Mouse (Mus musculus): ENCODE results near the gene Slc25a26. TPM values are rescaled to one million over a fixed set of nuclear protein-coding genes. Genes with fewer than 3 reads are reported as not detected.
"Not testable (repeated sequence)": the region's sequence is repeated elsewhere in the genome, so short reads cannot be mapped to it uniquely, and the experiment has no call there.

Slc25a26 gene
- total RNA-seq, 2 experiments from 2014 or later: 8.5 to 9.2 TPM

DNA sequence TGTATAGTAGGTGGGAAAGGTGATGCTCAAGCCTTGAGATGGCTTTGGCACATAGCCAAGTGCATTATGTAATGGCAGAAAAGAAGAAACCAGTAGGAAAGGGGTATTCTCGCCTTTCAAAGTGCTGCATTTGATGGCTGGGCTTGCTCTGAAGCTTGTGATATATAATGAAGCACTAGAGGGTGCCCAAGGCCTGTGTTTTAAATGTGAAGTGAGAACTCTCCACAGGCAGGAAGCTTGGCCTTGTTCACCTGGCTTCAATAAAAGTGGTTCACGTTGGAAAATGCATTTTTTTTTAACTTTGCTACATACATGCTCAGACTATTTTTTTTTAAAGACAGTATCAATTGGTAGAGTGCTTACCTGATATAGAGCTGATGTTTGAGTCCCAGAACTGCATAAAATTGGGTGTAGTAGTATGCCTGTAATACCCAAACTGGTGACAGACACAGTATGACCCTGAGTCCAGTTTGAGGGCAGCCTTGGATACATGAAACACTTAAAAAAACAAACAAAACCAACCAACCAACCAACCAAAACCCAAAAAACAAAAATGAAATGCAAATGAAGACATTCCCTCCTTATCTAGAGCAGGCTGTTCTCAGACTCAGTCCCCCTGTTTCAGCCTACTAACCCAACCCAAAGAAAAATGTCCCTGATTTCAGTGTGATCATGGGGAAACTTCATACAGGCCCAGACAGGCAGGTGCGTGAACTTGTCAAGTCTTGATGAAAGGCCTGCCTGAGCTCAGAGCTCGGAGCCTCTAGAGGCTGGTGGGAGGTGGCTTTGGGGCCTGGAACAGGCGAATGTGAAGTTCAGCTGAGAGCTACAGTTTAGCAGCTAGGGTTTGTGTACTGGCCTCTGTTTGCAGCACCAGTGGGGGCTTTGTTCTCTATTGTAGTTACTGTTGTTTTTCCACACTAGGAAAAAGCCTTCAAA lies 44.0 kb downstream of the Slc25a26 start:
- peak; percentile 31 for DNase-seq
- intact Hi-C loops (cut with DNase I; ENCODE audit: low total_unique reads): loop anchor here (5.0 kb wide), 2 partner anchors 58 to 443 kb away; no protein-coding TSS in a partner anchor

DNA sequence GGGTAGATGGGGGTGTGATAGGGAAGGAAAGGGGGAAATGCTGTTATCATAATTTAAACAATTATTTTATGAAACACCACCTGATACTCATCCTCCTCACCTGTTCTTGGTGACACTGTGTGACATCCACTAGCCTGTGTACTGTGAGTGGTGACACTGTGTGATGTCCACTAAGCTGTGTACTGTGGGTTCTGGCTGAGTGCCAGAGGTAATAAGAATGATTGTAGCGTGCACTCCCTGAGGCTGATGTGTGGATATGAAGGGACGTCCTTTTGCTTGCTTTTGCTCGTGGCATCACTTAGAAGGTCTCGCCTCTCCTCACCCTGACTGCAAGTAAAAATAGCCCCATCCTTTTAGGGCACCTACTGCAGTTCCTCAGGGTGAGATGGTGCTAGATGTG lies 47.1 kb downstream of the Slc25a26 start:
- intact Hi-C loops (cut with DNase I; ENCODE audit: low total_unique reads): loop anchor here (5.0 kb wide), 1 partner anchor 415 kb away; no protein-coding TSS in a partner anchor
- DNase-seq: no peak

DNA sequence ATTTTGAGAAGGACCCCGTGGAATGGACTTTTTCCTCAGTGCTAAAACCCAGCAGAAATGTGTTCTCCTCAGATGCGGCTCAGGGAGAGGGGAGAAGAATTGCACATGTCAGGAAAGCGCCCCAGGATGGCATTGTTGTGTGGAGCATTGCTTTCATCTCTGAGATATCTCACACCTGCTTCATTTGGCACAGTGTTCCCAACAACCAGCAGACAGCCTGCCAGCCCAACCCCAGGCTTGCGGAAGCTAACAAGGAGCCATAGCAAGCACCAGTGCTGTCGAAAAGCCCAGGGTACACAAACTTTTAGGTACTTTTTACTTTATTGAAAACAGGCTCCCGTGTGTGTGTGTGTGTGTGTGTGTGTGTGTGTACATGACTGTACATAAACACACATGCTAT lies 50.2 kb downstream of the Slc25a26 start:
- no peak for DNase-seq
- intact Hi-C loops (cut with DNase I; ENCODE audit: low total_unique reads): no loop called here

DNA sequence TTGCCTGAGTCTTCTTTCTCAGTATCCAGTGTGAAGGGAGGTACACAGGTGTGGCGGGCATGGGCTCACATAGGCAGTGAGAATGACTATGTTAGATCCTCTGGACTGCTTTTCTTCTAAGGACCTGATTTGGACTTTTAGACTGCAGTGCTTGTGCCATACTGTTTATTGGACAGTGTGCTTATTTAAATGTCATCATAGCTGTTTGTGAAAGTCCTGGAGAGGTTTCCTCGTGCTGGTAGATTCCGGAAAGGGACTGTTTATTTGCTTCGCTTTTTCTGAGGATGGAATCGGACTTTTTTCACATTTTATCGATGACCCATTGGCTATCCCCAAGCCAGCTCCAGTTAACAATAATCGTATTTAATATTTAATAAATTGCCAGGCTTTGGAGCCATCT lies 50.7 kb downstream of the Slc25a26 start:
- intact Hi-C loops (cut with DNase I; ENCODE audit: low total_unique reads): no loop called here
- DNase-seq: no peak

DNA sequence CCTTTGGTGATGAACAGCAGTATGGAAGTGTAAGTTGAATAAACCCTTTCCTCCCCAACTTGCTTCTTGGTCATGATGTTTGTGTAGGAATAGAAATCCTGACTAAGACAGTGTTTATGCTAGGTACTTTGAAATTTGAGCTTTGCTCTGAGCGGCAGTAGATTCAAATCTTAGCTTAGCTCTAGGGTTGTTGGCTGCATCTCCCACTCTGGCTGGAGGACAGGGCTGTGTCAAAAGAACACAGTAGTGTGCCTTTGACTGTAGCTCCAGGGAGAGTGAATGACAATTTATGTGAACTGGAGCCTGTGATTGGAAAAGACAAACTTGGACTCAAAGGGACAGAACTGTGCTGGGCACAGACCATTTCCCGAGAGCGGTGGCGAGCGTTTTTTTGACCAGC lies 53.0 kb downstream of the Slc25a26 start:
- no peak for DNase-seq
- intact Hi-C loops (cut with DNase I; ENCODE audit: low total_unique reads): no loop called here

DNA sequence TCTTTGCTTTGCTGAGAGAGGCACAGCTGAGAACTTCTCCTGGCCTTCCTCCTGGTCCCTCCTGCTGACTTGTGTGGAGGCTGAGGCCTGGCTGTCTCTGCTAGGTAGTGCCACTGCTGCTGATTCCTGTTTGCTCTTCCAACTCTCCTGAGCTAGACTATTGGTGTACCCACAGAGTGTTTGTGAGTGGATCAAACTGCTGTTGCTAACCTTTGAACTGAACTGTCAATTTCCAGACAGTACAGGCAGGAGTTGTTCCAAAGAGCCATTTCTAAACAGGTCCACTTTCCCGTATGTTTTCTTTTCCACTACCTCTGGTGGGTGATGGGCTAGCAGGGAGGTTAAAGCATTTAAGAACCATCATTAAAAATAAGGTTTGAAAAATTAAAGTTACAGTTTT lies 58.5 kb downstream of the Slc25a26 start:
- DNase-seq; intact Hi-C loops (cut with DNase I; ENCODE audit: low total_unique reads): not testable (repeated sequence)

DNA sequence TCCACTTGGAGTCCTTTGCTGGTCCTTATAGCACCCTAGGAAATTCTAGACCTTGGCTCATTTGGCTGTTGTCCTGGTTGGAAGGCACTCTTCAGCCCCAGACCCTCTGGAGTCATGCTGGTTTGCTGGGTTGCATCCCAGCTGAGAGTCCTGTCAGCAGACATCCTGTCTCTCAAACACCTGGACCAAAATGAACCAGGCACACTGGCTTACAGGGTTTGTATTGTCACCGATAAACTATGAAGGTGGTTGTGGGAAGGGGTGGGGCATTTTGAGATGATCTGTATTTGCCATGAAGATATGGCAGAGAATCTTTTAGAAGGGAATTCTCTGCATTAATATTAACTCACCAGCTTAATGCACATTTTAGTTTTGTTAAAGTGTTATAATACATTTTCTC lies 60.8 kb downstream of the Slc25a26 start:
- DNase-seq: no peak
- intact Hi-C loops (cut with DNase I; ENCODE audit: low total_unique reads): no loop called here

DNA sequence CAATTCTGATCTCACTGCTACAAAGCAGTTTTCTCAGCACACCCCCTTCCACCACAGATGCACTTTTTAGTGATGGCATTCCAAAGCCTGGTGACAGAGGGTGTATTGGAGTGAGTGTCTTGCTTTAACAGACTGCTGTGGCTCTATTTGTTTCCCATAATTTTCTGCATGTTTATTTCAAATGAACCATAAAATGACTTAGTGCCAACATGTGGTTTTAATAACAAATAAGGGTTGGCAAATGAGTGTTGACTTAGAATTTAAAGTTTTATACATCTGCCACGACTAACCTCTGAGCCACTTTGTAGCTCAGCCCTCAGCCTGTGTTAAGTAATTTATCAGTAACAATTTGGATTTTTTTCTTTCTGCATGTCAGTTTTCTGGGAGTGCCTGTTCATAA lies 61.2 kb downstream of the Slc25a26 start:
- intact Hi-C loops (cut with DNase I; ENCODE audit: low total_unique reads): no loop called here
- no peak for DNase-seq

DNA sequence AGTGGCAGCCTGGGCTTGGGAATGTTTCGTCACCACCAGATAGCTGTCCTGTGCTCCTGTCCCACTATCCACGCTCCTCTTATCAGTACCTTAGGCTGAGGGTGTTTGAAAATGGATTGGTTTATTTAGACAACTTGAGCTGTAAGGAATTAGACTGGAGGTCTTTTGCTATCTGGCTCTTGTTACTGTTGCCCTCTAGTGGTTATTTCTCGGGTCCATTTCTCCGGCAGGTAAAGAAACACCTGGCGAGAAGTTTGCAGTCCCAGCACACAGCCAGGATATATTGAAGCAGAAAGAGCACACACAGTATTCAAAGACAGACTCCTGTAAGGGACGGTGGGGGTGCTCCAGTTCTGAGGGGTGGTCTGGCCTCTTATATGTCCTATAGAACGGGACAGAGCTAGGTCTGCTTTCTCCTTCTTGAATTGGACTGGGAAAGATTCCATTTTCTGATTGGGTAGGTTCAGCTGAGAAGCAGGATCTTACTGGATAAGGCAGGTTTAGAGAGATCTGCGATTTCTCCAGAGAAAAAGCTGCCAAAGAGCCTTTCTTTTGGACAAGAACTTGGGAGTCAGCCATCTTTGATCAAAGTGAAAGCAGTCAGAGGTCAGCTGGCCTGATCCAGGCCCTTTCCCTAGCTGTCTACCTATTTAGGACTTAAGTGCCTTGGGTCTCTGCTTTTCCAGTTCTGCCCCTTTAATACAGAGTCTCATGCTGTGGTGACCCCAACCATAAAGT lies 63.2 kb downstream of the Slc25a26 start:
- intact Hi-C loops (cut with DNase I; ENCODE audit: low total_unique reads): no loop called here
- no peak for DNase-seq

DNA sequence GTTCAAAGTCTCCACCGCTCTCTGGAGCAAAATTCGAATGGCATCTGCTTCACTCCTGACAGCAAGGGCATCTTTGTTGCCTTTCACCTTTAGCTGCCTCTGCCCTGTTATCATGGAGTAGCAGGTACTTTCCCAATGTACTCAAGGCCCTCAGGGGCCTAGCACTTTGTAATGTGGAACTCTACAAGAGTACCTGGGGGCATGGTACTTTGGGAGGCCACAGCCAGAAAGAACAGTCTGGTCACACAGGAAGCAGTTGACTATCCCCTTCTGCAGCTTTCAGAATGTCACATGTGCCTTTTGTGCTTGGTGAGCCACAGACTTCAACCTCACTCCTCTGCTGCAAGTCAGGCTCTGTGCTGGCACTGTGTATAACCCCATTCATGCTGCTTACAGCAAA lies 65.6 kb downstream of the Slc25a26 start:
- intact Hi-C loops (cut with DNase I; ENCODE audit: low total_unique reads): no loop called here
- no peak for DNase-seq

DNA sequence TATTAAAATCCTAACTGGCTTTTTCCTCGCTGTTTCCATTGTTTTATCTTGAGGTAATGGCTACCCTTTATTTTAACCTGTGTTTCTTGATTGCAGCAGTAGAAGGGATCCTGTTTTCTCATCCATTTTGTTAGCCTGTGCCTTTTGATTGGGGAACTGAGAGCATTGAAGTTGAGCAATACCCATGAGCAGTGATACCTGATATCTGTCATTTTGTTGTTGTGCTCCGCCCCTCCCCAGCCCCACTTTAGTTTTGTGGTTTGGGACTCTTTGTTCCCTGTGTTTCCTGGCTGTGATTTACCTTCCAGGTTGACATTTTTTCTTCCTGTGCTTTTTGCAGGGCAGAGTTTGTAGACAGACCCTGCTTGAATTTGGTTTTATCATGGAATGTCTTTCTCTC lies 67.9 kb downstream of the Slc25a26 start:
- DNase-seq: no peak
- intact Hi-C loops (cut with DNase I; ENCODE audit: low total_unique reads): no loop called here

DNA sequence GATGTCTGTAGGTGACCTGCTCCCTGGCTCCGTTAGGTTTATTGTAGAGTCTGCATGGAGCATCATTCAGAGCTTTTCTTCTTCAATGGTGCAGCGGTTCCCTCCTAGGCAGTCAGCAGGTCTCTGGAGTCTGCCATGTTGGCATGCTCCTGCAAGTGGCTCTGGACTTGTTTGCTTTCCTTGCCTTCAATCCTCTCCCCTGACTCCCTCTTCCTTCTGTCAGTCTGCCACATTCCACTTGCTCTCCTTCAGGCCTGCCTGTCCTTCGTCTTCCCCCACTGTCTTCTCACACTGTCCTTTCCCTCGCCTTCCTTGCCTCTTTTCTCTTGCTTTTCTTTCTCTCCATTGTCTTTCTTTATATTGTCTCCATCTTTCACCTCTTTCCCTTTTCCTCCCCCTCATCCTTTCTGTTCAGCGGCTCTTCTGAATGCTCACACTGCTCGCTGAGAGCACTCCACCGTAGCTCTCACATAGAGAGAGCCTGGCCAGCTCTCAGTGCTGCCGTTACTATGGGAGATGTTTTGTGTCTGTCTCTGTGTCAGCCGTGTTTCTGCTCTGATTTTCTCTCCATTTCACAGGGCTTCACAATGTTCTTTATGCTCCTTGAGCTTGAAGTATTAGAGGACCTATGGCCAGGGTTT lies 75.5 kb downstream of the Slc25a26 start:
- DNase-seq: no peak
- intact Hi-C loops (cut with DNase I; ENCODE audit: low total_unique reads): no loop called here

DNA sequence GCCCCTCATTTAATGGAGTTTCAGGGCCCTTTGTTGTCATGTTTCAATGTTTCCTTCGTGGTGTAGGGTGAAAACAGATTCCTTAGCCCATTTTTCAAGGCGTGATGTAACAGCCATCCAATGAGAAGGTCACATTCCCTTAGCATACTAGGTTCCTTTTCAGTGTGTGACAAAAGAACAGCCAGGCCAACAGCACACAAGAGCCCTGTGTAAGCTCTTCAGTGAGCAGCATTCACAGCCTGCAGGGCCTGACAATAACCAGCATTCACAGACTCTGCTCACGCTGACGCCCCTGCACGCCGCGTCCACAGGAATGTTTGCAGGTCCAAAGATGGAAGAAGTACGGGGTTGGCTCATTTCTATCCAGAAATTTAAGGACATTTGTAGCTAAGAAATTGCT lies 77.9 kb downstream of the Slc25a26 start:
- intact Hi-C loops (cut with DNase I; ENCODE audit: low total_unique reads): no loop called here
- no peak for DNase-seq

DNA sequence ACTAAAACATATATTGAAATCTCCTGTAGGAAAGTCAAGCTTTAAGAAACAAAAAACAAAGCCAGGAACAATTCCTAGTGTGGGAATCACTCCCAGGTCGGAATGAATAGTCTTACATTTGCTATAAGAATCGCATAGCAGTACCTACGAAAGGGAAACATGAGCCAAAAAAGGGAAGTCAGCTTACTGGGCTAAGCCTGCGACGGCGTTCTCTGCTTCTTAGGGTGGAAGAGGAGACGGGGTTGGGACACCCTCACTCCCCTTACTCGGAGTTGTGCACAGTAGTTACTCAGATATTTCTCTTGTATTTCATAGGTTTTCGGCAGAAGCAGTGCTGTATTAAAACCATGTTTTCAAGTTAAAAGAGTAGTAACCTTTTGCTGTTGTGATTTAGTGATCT lies 81.9 kb downstream of the Slc25a26 start:
- DNase-seq: no peak
- intact Hi-C loops (cut with DNase I; ENCODE audit: low total_unique reads): no loop called here

DNA sequence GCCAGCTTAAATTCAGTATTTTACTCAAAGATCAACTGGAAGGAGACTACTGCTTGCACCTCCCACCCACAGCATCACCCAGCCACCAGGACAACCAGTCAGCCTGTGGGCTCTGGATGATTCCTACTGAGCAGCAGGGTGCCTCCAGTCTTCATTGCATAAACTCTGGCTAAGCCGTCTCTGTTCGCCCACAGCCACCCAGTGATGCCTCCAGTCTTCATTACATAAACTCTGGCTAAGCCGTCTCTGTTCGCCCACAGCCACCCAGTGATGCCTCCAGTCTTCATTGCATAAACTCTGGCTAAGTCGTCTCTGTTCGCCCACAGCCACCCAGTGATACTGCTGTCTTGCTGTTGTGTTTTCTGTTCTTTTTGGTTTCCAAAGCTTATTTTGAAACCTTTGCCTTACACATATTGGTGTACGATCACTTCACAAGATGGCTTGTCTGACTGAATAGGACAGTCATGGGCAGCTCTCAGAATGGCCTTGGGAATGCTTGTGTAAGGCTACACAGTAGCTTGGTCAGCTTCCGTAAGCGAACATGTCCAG lies 84.1 kb downstream of the Slc25a26 start:
- DNase-seq: no peak
- intact Hi-C loops (cut with DNase I; ENCODE audit: low total_unique reads): no loop called here

DNA sequence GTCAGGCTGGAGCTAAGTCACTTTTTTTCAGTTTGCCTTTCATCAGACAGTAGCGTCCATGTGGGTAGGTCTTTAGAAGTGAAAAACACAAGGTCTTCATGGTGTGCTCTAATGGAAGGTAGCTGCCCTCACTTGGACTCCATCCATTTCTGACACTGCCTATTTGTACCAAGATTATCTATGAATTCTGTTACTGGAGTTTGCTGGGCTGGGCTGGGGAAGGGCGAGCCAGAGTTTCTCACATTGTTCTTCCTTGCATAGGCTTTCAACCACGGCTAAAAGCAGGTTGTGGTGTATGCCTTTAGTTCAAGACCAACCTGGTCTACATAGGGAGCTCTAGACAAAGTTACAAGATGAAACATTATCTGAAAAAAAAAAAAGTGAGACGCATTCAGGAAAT lies 84.8 kb downstream of the Slc25a26 start:
- no peak for DNase-seq
- intact Hi-C loops (cut with DNase I; ENCODE audit: low total_unique reads): no loop called here

DNA sequence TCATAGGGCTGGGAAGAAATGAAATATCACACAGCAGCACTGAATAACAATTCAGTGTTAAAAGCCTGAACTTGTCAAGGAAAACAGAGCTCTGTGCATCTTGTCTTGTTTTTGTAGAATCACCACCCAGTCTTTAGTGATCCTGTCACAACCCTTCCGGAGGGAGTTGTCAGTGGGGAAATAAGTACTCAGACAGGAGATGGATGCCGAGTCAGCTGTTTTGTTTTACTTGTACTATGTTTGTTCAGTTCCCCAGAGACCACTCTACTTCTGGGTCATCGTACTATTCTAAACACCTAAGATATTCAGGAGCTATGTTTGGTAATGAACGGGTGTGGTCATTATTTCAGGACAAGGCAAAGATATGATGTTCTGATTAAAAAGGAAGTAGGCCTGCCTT lies 88.2 kb downstream of the Slc25a26 start:
- no peak for DNase-seq
- intact Hi-C loops (cut with DNase I; ENCODE audit: low total_unique reads): no loop called here

DNA sequence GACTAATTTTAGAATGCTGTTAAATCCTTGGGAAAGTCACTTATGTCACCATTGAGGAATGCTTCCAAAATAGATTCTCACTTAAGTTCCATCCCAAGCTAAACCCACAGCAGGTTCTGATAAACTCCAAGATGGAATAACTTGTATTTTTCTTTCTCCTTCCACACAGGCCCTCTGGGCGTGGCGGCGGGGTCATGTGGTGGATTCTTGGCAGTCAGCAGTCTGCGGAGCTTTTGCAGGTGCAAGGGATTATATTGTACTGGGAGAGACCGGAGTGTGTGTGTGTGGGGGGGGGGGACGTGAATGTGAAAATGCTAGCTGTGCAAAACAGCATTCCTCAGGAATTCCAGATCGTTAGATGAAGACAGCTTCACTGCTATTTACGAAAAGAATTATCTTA lies 92.1 kb downstream of the Slc25a26 start:
- intact Hi-C loops (cut with DNase I; ENCODE audit: low total_unique reads): no loop called here
- DNase-seq: peak; percentile 54

DNA sequence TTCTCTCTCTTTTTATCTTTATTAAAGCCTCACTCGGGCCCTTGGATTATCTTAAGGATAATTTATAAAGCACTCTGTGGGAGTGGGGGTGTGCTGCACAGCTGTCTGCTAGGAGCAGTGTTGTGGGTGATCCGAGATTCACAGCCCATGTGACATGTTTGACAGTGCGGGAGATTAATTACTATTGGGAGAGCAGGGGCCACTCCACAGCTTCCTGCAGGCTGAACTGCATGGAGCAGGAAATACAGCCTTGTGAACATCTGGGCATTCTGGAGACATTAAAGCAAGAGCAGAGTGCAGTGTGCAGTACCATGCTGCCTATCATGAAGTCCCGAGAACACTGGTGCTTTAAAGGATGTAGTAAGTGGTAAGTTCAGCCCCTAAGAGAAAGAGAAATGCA lies 92.6 kb downstream of the Slc25a26 start:
- no peak for DNase-seq
- intact Hi-C loops (cut with DNase I; ENCODE audit: low total_unique reads): no loop called here

DNA sequence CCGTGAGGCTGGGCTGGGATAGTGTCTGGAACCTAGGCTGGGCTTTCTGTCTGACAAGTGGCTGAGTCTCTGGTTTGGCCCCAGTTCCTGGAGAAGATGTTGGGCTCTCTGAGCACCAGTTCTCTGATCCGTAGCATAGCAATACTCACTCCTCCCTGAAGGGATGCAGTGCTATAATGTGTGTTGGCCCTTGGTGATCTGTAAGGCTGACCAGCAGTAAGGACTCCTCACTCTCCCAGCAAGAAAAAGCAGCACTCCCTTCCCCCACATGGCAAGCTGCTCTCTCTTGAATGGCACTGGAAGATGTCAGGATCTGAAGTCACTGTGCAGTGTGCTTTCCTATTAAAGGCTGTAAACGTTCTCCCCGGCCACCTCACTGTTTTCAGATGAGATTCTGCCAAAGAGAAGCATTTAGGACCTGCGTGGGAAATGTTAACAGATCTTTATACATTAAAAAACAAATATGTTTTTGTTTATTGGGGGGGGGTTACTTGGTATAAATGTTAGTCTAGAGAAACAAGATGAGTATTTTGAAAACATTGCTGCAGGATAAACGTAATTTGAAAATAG lies 94.0 kb downstream of the Slc25a26 start:
- intact Hi-C loops (cut with DNase I; ENCODE audit: low total_unique reads): no loop called here
- no peak for DNase-seq

Measured in gastrocnemius, postnatal 14 days (tissue).